Mouse (Mus musculus) C2C12 (cell line): ENCODE measurements around the gene Ankrd12.

Source experiments
- CEBPB ChIP-seq: IDR thresholded peaks from one replicate; pipeline ENCODE4 v1.6.1; 2011; ENCODE audit warnings: low read depth, mild to moderate bottlenecking, control low read depth, moderate library complexity
- CTCF ChIP-seq: IDR thresholded peaks from one replicate; pipeline ENCODE4 v1.5.1; 2011; ENCODE audit not compliant: control insufficient read depth, insufficient read depth, insufficient read length
- MYOD1 ChIP-seq: IDR thresholded peaks from one replicate; pipeline ENCODE4 v1.6.1; 2011; ENCODE audit warnings: low read depth; ENCODE audit not compliant: control insufficient read depth, insufficient read length
- USF1 ChIP-seq: IDR thresholded peaks from one replicate; pipeline ENCODE4 v1.6.1; 2011; ENCODE audit warnings: low read depth, mild to moderate bottlenecking, control low read depth, moderate library complexity

DNA sequence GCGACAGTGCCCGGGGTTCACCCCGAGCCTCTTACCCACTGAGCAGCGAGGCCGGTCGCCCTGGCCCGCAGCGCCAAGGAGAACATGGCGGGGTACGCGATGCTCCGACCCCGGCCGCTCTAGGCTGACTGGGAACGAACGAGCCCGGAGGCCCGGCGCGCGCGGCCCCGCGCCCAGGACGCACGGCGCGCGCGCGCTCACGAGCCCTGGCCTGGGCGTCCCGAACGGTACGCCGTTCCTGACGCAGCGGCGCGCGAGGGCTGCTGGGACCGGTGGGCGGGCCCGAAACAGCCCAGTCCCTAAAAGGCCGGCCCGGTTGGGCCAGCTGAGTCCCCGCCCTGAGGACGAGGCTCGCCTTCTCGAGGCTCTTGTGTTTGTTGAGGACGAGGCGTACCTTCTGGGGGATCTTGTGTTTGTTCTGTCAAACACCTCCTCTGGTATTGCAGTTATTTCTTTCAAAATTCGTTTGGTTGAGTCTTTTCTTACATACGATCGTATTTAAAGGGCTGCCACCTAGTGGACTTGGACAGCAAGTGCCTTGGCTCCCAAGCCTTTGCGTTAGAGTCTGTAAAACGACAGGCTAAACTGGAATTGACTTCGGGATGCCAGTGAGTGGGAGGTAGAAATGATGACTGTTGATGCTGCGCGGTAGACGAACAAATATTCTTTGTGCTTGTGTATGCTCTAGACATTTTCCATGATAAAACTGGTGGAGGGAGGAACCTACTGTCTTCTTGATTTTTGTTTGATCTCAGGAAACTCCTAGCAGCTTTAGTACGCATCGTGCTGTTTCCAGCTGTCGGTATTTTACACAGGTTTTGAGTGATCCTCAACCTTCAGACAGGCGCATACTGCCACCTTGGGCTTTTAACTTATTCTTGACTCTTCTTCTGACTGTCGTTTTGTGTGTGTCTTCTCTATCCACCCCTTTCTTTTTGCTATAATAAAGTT is 24.8 kb upstream of the Ankrd12 start, which contains the start of gene Ndufv2:
- TF ChIP-seq USF1, result no peak
- TF ChIP-seq CTCF, result no peak
- no peak for TF ChIP-seq MYOD1
- no peak for TF ChIP-seq CEBPB
